Mouse (Mus musculus) embryonic fibroblast, embryonic 13.5 days (primary cell): Measurements from ENCODE around the gene Hrk. TPM values are rescaled to one million over a fixed set of nuclear protein-coding genes. Genes with fewer than 3 reads are reported as not detected.

ENCODE experiments used
- H3K27ac ChIP-seq: 2 replicates; pipeline ENCODE4 v1.5.1; 2012; ENCODE audit warnings: low read length, control low read depth, inconsistent platforms; ENCODE audit not compliant: insufficient read depth
- H3K4me1 ChIP-seq: 2 replicates; pipeline ENCODE4 v1.6.1; 2011; ENCODE audit warnings: low read length; ENCODE audit not compliant: control insufficient read depth, insufficient read depth
- H3K4me3 ChIP-seq: 2 replicates; pipeline ENCODE4 v1.5.1; 2011; ENCODE audit warnings: mild to moderate bottlenecking, control low read depth, low read length; ENCODE audit not compliant: insufficient read depth
- CTCF ChIP-seq: IDR thresholded peaks from 2 replicates; pipeline ENCODE4 v1.5.1; 2011; ENCODE audit warnings: mild to moderate bottlenecking, control low read depth, low read length, moderate library complexity, borderline replicate concordance; ENCODE audit not compliant: insufficient read depth
- POLR2A ChIP-seq: IDR thresholded peaks from 2 replicates; pipeline ENCODE4 v1.6.1; 2011; ENCODE audit warnings: low read depth, mild to moderate bottlenecking, control low read depth, low read length, moderate library complexity
- polyA plus RNA-seq: library from polyadenylated mRNA; stranded (reverse); fragments of >200 nt; gene quantifications from 2 replicates; pipeline ENCODE4 v1.2.4, GENCODE M21; 2011; ENCODE audit warnings: low read depth; ENCODE audit not compliant: missing spikeins, insufficient read length

The Hrk gene
- polyA plus RNA-seq, result not detected in 2 replicates

GRCm38 (mm10) chr5:118164581-118164980, at the start of gene Hrk:
Gene Hrk (plus strand): TSS chr5:118164648.
- Histone ChIP-seq H3K4me3 (no peak within 1 kb of the TSS), H3K4me1 (no peaks in the 10 kb centered on the region; the same call in 1 of the 2 replicates), H3K27ac (no peak within 1 kb of the TSS)
- TF ChIP-seq POLR2A, result no peak
- TF ChIP-seq CTCF, result no peak

- no peak overlapping the region for H3K4me3 ChIP-seq
- no peak overlapping the region for H3K27ac ChIP-seq
- H3K4me1 ChIP-seq, result 0 out of 2 replicates have a peak, but pooled peaks cover 3% of the 10 kb centered on the region
- no peak for TF ChIP-seq POLR2A
- TF ChIP-seq CTCF, result no peak
These were observed 46.1 kb upstream of the Hrk start for GRCm38 (mm10) chr5:118118351-118118750.

- H3K27ac ChIP-seq, result no peak overlapping the region
- TF ChIP-seq POLR2A, result no peak
- no peak for TF ChIP-seq CTCF
- H3K4me1 ChIP-seq, result 0 out of 2 replicates have a peak, but pooled peaks cover 3% of the 10 kb centered on the region
- H3K4me3 ChIP-seq, result no peak overlapping the region
These were observed 45.5 kb upstream of the Hrk start for GRCm38 (mm10) chr5:118118922-118119321.

GRCm38 (mm10) chr5:118120670-118121069, 43.8 kb upstream of the Hrk start:
- 0 out of 2 replicates have a peak, but pooled peaks cover 3% of the 10 kb centered on the region for H3K4me1 ChIP-seq
- no peak overlapping the region for H3K4me3 ChIP-seq
- H3K27ac ChIP-seq, result no peak overlapping the region
- TF ChIP-seq CTCF, result no peak
- no peak for TF ChIP-seq POLR2A

- H3K4me1 ChIP-seq, result 0 out of 2 replicates have a peak, but pooled peaks cover 3% of the 10 kb centered on the region
- no peak overlapping the region for H3K27ac ChIP-seq
- no peak for TF ChIP-seq POLR2A
- TF ChIP-seq CTCF, result no peak
- no peak overlapping the region for H3K4me3 ChIP-seq
These were observed 42.5 kb upstream of the Hrk start for GRCm38 (mm10) chr5:118121928-118122327.

GRCm38 (mm10) chr5:118123096-118123495, 41.4 kb upstream of the Hrk start:
- Histone ChIP-seq H3K4me3 (no peak overlapping the region), H3K4me1 (0 out of 2 replicates have a peak, but pooled peaks cover 3% of the 10 kb centered on the region), H3K27ac (no peak overlapping the region)
- TF ChIP-seq CTCF (no peak), POLR2A (no peak)

GRCm38 (mm10) chr5:118126671-118127070, 37.8 kb upstream of the Hrk start:
- Histone ChIP-seq H3K27ac (no peak overlapping the region), H3K4me1 (no peaks in the 10 kb centered on the region), H3K4me3 (no peak overlapping the region)
- TF ChIP-seq POLR2A, result no peak
- no peak for TF ChIP-seq CTCF

- H3K4me1 ChIP-seq, result no peaks in the 10 kb centered on the region
- H3K4me3 ChIP-seq, result no peak overlapping the region
- TF ChIP-seq CTCF (no peak), POLR2A (no peak)
- H3K27ac ChIP-seq, result no peak overlapping the region
These were observed 36.2 kb upstream of the Hrk start for GRCm38 (mm10) chr5:118128208-118128607.

- no peak for TF ChIP-seq CTCF
- no peak for TF ChIP-seq POLR2A
- Histone ChIP-seq H3K27ac (no peak overlapping the region), H3K4me3 (no peak overlapping the region), H3K4me1 (no peaks in the 10 kb centered on the region)
These were observed 35.8 kb upstream of the Hrk start for GRCm38 (mm10) chr5:118128651-118129050.

GRCm38 (mm10) chr5:118136391-118136790, 28.1 kb upstream of the Hrk start:
- no peak overlapping the region for H3K27ac ChIP-seq

More at GRCm38 (mm10) chr5:118136391-118136790, 28.1 kb upstream of the Hrk start:
- TF ChIP-seq POLR2A (no peak), CTCF (no peak)
- Histone ChIP-seq H3K4me3 (no peak overlapping the region), H3K4me1 (no peaks in the 10 kb centered on the region)
